Mouse (Mus musculus): ENCODE results near the gene Chgb.

Gene Chgb

GRCm38 (mm10) chr2:132780978-132781377 is at the start of gene Chgb:
Gene Chgb (plus strand): TSS chr2:132781278.
- DNase-seq (ENCODE audit: low spot score), result no peak

DNA sequence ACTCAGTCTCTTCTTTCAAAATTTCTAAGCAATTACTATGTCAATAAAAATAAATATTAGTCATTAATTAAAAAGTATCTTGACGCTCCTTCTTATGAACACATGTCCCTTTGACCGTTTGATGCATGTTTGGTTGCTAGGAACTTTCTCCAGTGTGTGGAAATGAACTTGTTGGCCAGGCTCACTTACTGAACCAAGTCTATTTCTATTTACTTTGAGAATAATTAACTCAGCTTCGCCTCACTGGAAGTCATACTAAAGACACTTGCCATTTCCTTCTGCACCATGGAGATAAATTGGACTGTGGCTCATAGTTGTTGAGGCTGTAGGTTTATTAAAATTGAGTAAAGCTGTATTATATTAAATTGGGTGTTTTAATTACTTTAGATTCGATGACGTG is 48.1 kb upstream of the Chgb start:
- no peak for DNase-seq (ENCODE audit: low spot score)

DNA sequence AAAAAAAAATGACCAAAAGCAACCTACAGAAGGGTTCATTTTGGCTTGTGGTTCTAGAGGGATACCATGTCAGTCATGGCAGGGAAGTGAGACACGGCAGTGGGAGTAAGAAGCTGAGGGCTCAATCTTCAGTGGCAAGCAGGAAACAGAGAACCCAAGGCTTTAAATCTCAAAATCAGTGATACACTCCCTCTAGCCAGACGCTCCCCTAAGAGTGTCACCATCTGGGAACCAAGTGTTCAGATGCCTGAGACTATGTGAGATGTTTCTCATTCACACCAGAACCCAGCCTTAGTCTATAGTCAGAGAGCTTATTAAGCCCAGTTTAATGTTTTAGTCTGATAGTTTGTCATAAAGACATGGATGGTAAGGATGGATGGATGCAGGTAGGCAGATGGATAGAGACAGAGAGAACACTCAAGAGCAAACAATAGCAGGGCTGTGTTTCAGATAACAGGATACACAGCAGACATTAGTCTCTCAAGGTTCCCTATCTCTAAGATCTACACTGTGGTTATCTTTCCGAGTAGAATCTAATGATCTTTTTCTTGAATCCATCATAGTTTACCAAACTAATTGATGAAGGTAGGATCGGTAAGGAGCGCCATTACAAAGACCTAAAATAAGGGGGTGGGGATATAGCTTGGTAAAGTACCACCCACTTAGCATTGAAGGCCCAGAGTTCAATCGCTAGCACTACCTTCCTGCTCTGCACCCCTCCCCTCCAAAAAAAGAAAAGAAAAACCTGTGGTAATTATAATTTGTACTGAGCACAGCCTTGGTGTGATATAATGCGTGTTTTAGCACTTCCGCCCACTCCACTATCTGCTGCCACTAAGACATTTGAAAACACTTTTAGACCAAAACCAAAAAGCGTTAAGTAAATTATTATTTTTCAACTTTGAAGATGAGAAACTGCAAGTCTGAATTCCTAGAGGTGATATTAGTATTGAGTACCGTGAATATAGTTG is 47.2 kb upstream of the Chgb start:
- DNase-seq (ENCODE audit: low spot score), result no peak

GRCm38 (mm10) chr2:132738816-132739432 is 42.2 kb upstream of the Chgb start:
- no peak for DNase-seq (ENCODE audit: low spot score)

- no peak for DNase-seq (ENCODE audit: low spot score)
Observed at GRCm38 (mm10) chr2:132741862-132742347, 39.2 kb upstream of the Chgb start.

GRCm38 (mm10) chr2:132744866-132745265 is 36.2 kb upstream of the Chgb start:
- no peak for DNase-seq (ENCODE audit: low spot score)

- no peak for DNase-seq (ENCODE audit: low spot score)
Observed at GRCm38 (mm10) chr2:132746108-132746507, 35.0 kb upstream of the Chgb start.

DNA sequence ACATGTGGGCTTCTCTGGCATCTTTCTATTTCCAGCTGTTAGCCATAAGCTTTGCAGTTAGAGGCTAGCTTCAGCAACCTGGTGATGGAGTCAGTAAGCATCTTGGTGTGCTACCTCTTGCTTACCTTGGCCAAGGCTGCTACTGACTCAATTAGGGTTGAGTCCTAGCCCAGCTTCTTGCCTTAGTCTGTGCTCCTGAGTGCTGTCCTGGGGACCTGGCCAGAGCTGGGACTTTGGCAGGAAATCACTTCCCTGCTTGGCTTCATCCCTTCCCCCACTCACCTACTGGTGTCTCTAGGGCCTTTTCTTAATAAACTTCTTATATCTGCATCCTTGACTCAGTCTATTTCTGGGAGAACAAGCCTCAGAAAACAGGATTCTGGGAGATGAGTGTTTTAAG is 30.4 kb upstream of the Chgb start:
- no peak for DNase-seq (ENCODE audit: low spot score)

- no peak for DNase-seq (ENCODE audit: low spot score)
Observed at GRCm38 (mm10) chr2:132751141-132752066, 29.7 kb upstream of the Chgb start.

- no peak for DNase-seq (ENCODE audit: low spot score)
Observed at GRCm38 (mm10) chr2:132752398-132752797, 28.7 kb upstream of the Chgb start.

DNA sequence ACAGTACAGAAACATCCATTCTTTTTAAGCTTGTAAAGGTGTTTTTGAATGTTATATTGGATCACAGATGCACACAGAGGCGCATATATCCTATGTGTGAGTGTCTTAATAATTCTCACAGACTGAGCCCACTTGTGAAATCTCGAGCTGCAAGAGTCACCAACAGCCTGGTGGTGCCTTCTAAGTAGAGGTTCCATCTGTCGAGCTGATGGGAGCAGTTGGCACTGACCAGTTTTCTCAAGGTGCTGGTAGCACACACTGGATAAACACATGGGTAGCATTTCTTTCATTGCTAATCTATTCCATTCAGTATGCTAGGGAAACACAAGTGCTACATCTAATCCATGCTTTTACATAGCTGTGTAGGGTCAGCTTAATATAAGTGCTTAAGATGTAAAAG is 27.9 kb upstream of the Chgb start:
- no peak for DNase-seq (ENCODE audit: low spot score)

DNA sequence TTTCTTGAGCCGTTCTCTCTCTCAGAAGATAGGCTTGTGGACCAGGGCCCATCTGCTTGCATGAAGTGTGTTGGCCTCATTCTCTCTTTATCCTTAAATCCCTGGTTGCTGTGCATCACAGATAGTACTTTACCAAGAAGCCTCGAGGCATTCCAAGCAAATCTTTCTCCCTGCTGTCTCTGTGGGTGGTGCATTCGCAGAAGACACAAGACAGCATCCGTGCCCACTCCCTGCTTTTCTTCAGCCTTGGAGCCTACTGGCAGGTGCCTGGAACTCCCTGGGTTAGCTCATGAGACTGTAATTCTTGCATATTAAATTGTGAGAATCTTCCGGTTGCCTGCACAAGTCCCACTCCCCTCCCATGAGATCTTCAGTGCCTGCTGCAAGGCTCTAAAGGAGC is 23.2 kb upstream of the Chgb start:
- DNase-seq (ENCODE audit: low spot score), result no peak

GRCm38 (mm10) chr2:132770822-132771221 is 10.3 kb upstream of the Chgb start:
- DNase-seq (ENCODE audit: low spot score), result no peak

GRCm38 (mm10) chr2:132781439-132782068 is 476 bp downstream of the Chgb start:
- peak; percentile 18 for DNase-seq (ENCODE audit: low spot score)

GRCm38 (mm10) chr2:132784039-132784438 is 3.0 kb downstream of the Chgb start:
- DNase-seq (ENCODE audit: low spot score), result no peak

DNA sequence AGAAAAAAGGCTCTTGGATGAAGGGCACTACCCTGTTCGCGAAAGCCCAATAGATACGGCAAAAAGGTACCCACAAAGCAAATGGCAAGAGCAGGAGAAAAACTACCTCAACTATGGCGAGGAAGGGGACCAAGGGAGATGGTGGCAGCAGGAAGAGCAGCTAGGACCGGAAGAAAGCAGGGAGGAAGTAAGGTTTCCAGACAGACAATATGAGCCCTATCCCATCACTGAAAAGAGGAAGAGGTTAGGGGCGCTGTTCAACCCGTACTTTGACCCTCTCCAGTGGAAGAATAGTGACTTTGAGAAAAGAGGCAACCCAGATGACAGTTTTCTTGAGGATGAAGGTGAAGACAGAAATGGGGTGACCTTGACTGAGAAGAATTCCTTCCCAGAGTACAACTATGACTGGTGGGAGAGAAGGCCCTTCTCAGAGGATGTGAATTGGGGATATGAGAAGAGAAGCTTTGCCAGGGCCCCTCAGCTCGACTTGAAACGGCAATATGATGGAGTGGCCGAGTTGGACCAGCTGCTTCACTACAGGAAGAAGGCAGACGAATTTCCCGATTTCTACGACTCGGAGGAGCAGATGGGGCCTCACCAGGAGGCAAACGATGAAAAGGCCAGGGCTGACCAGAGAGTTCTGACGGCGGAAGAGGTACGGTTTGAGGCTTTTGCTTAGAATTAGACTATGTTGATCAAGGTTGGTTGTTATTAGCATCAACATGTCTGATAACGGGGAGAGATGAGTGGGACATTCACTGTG is 12.5 kb downstream of the Chgb start:
- DNase-seq (ENCODE audit: low spot score), result no peak

DNA sequence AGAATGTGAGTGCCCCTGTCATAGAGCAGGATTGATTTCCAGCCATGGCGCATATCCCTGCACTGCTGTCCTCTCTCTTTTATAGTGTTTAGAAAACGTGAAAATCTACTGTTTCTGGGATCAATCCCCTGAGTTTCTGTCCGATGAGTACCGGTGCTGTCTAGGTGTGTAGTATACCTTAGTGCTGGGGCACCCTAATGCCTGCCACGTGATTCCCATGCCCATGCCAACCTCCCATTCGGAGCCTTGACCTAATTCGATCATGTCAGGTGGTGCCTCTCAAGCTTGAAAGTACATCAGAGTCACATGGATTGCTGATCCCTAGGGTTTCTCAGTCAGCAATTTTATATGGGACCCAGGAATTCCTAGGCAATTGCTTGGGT is 13.1 kb downstream of the Chgb start:
- no peak for DNase-seq (ENCODE audit: low spot score)

DNA sequence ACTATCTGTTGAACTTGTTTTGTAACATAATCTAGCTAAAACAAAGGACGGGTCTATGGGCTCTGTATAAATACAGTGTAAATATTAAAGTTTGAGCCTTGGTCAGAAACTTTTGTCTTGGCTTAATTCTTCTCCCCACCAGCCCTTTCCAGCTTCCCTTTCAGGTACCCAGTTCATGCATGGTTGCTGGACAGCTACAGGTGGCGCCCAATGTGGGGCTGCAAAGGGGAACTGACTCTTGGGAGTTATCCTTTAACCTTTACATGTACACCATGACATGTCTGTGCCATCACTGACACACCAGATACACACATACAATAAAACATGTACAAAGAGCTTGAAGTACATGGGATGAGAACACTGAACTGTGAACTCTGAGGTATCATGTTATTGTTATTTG is 21.9 kb downstream of the Chgb start:
- no peak for DNase-seq (ENCODE audit: low spot score)

- peak; percentile 87 for DNase-seq (ENCODE audit: low spot score)
Observed at GRCm38 (mm10) chr2:132815608-132816314, 34.7 kb downstream of the Chgb start, which contains the start of the genes Trmt6 and Mcm8. Gene Trmt6 (minus strand): TSS chr2:132816055. Gene Mcm8 (plus strand): TSS chr2:132816141.

DNA sequence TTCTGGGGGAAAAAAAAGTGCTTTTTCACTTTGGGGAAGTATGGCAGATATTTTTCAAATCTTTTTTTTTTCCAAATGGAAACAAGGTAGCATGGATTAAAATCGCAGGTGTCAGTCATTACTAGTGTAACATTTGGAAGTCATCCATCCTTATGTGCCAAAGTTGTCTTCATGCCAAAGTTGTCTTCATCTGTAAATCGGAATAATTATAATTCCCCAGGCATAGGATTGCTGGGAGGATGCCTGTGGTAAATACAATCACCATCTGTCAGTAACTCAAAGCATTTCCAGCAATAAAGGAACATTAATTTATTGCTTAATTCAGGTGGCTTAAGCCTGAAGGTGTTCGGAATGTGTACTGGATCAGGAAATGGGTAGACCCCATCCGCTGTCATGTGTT is 60.0 kb downstream of the Chgb start:
- no peak for DNase-seq (ENCODE audit: low spot score)
